Mouse (Mus musculus): ENCODE data around the gene Jsrp1.

DNA sequence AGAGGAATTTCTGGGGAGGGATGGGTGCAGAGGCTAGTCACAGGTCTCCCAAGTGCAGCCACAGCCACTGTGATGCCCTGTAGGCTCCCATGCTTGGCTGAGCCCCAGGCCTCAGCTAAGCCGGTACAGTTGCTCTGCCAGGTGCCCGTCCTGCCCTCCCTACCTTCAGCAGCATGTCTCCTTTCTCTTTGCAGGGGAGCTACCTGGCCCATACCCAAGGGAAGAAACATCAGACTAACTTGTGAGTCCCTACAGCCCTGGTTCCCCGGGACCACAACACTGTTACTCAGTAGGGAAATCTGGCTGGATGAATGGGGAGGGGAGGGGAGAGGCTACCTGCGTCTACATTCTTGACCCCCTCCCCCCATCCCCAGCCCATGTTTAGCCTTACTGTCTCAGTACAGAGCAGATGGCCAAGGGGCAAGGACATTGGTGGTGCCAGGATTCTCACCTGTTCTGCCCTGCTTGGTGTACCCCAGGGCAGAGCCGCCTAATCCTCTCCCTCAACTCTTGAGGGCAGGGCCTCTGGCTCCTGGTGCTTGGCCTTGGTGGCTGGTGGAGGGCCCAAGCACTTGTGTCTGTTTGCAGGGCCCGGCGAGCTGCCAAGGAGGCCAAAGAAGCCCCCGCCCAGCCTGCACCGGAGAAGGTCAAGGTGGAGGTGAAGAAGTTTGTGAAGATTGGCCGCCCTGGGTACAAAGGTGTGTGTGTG lies 10.9 kb downstream of the Jsrp1 start:
- TF ChIP-seq CTCF (IDR thresholded peaks at IDR 0.05; ENCODE audit: control insufficient read depth, insufficient read depth, insufficient replicate concordance, low read depth, low read length) (no peak), POLR2A (IDR thresholded peaks at IDR 0.05; ENCODE audit: control insufficient read depth, low read depth, low read length) (no peak)
